Mouse (Mus musculus): ENCODE results near the gene Slc17a2. TPM values are rescaled to one million over a fixed set of nuclear protein-coding genes. Genes with fewer than 3 reads are reported as not detected.

Slc17a2 gene
- polyA plus RNA-seq, 1 experiment from 2014 or later = not detected

- 12% methylated on average over 6 of the region's 6 CpGs for WGBS
- DNase-seq = peak; percentile 82
- no peak for ATAC-seq (ENCODE audit: insufficient read depth)
- H3K4me2 ChIP-seq = no peak overlapping the region
- no peaks in the 10 kb centered on the region for H3K4me1 ChIP-seq (ENCODE audit: insufficient read depth)
- no peaks in the 10 kb centered on the region for H3K36me3 ChIP-seq (ENCODE audit: insufficient read depth)
- no peaks in the 10 kb centered on the region for H3K9me3 ChIP-seq (ENCODE audit: low read depth, low read length)
- TF ChIP-seq CTCF (IDR thresholded peaks at IDR 0.05; ENCODE audit: low read depth) = peak; percentile 75
- H3K9ac ChIP-seq = no peak overlapping the region
- H3K4me3 ChIP-seq (ENCODE audit: low read depth, low read length) = no peak overlapping the region
- H3K27me3 ChIP-seq (ENCODE audit: insufficient read depth, low read length) = no peaks in the 10 kb centered on the region
- no peak overlapping the region for H3K27ac ChIP-seq (ENCODE audit: low read depth)
Observed at GRCm38 (mm10) chr13:23833053-23833452, 26.3 kb downstream of the Slc17a2 start.

GRCm38 (mm10) chr13:23834836-23835235 lies 28.0 kb downstream of the Slc17a2 start:
- no peaks in the 10 kb centered on the region for H3K27me3 ChIP-seq (ENCODE audit: insufficient read depth, low read length)
- H3K4me3 ChIP-seq (ENCODE audit: low read depth, low read length) = no peak overlapping the region
- no peak overlapping the region for H3K9ac ChIP-seq
- no peaks in the 10 kb centered on the region for H3K9me3 ChIP-seq (ENCODE audit: low read depth, low read length)
- H3K4me2 ChIP-seq = no peak overlapping the region
- H3K36me3 ChIP-seq (ENCODE audit: insufficient read depth) = no peaks in the 10 kb centered on the region
- no peak for TF ChIP-seq CTCF (IDR thresholded peaks at IDR 0.05; ENCODE audit: low read depth)
- no peak for DNase-seq
- ATAC-seq (ENCODE audit: insufficient read depth) = no peak
- no peak overlapping the region for H3K27ac ChIP-seq (ENCODE audit: low read depth)
- WGBS = 85% methylated on average over 5 of the region's 5 CpGs
- H3K4me1 ChIP-seq (ENCODE audit: insufficient read depth) = no peaks in the 10 kb centered on the region

- ATAC-seq (ENCODE audit: insufficient read depth) = no peak
- 87% methylated on average over 5 of the region's 5 CpGs for WGBS
- no peak for TF ChIP-seq CTCF (IDR thresholded peaks at IDR 0.05; ENCODE audit: low read depth)
Observed at GRCm38 (mm10) chr13:23836630-23837029, 29.8 kb downstream of the Slc17a2 start.

GRCm38 (mm10) chr13:23839308-23839707 lies 32.5 kb downstream of the Slc17a2 start, which contains the start of gene Slc17a3:
Gene Slc17a3, plus strand, starts transcription at chr13:23839434.
- no peaks in the 10 kb centered on the region for H3K36me3 ChIP-seq (ENCODE audit: insufficient read depth)
- H3K9ac ChIP-seq = no peak within 1 kb of the TSS
- 67% methylated on average over 2 of the region's 2 CpGs for WGBS
- no peak within 1 kb of the TSS for H3K4me3 ChIP-seq (ENCODE audit: low read depth, low read length)
- no peaks in the 10 kb centered on the region for H3K9me3 ChIP-seq (ENCODE audit: low read depth, low read length)
- ATAC-seq (ENCODE audit: insufficient read depth) = no peak
- H3K27ac ChIP-seq (ENCODE audit: low read depth) = no peak within 1 kb of the TSS
- TF ChIP-seq CTCF (IDR thresholded peaks at IDR 0.05; ENCODE audit: low read depth) = no peak
- H3K4me2 ChIP-seq = no peak within 1 kb of the TSS
- DNase-seq = no peak
- H3K4me1 ChIP-seq (ENCODE audit: insufficient read depth) = no peaks in the 10 kb centered on the region
- no peaks in the 10 kb centered on the region for H3K27me3 ChIP-seq (ENCODE audit: insufficient read depth, low read length)

More at GRCm38 (mm10) chr13:23836630-23837029, 29.8 kb downstream of the Slc17a2 start:
- Histone ChIP-seq H3K9ac (no peak overlapping the region), H3K9me3 (ENCODE audit: low read depth, low read length) (no peaks in the 10 kb centered on the region), H3K27ac (ENCODE audit: low read depth) (no peak overlapping the region), H3K27me3 (ENCODE audit: insufficient read depth, low read length) (no peaks in the 10 kb centered on the region), H3K4me3 (ENCODE audit: low read depth, low read length) (no peak overlapping the region), H3K36me3 (ENCODE audit: insufficient read depth) (no peaks in the 10 kb centered on the region), H3K4me2 (no peak overlapping the region), H3K4me1 (ENCODE audit: insufficient read depth) (no peaks in the 10 kb centered on the region)
- no peak for DNase-seq

- Histone ChIP-seq H3K4me1 (ENCODE audit: insufficient read depth) (no peaks in the 10 kb centered on the region), H3K9ac (no peak overlapping the region), H3K36me3 (ENCODE audit: insufficient read depth) (no peaks in the 10 kb centered on the region), H3K9me3 (ENCODE audit: low read depth, low read length) (no peaks in the 10 kb centered on the region), H3K4me3 (ENCODE audit: low read depth, low read length) (no peak overlapping the region), H3K27me3 (ENCODE audit: insufficient read depth, low read length) (no peaks in the 10 kb centered on the region), H3K27ac (ENCODE audit: low read depth) (no peak overlapping the region), H3K4me2 (no peak overlapping the region)
- TF ChIP-seq CTCF (IDR thresholded peaks at IDR 0.05; ENCODE audit: low read depth) = no peak
- ATAC-seq (ENCODE audit: insufficient read depth) (no peak), DNase-seq (no peak)
- 81% methylated on average over 4 of the region's 4 CpGs for WGBS
Observed at GRCm38 (mm10) chr13:23845851-23846250, 39.1 kb downstream of the Slc17a2 start.

- TF ChIP-seq CTCF (IDR thresholded peaks at IDR 0.05; ENCODE audit: low read depth) = no peak
- H3K4me1 ChIP-seq (ENCODE audit: insufficient read depth) = no peaks in the 10 kb centered on the region
- no peaks in the 10 kb centered on the region for H3K9me3 ChIP-seq (ENCODE audit: low read depth, low read length)
- H3K4me2 ChIP-seq = no peak overlapping the region
- no peak overlapping the region for H3K27ac ChIP-seq (ENCODE audit: low read depth)
- H3K9ac ChIP-seq = no peak overlapping the region
- H3K36me3 ChIP-seq (ENCODE audit: insufficient read depth) = no peaks in the 10 kb centered on the region
- DNase-seq (no peak), ATAC-seq (ENCODE audit: insufficient read depth) (no peak)
- 65% methylated on average over 2 of the region's 2 CpGs for WGBS
- H3K27me3 ChIP-seq (ENCODE audit: insufficient read depth, low read length) = no peaks in the 10 kb centered on the region
- H3K4me3 ChIP-seq (ENCODE audit: low read depth, low read length) = no peak overlapping the region
Observed at GRCm38 (mm10) chr13:23849299-23849698, 42.5 kb downstream of the Slc17a2 start.

GRCm38 (mm10) chr13:23856401-23856800 lies 49.6 kb downstream of the Slc17a2 start:
- 56% methylated on average over 3 of the region's 3 CpGs for WGBS
- Histone ChIP-seq H3K9me3 (ENCODE audit: low read depth, low read length) (no peaks in the 10 kb centered on the region), H3K4me2 (no peak overlapping the region), H3K27me3 (ENCODE audit: insufficient read depth, low read length) (no peaks in the 10 kb centered on the region), H3K27ac (ENCODE audit: low read depth) (no peak overlapping the region), H3K36me3 (ENCODE audit: insufficient read depth) (no peaks in the 10 kb centered on the region), H3K4me3 (ENCODE audit: low read depth, low read length) (no peak overlapping the region), H3K9ac (no peak overlapping the region), H3K4me1 (ENCODE audit: insufficient read depth) (no peaks in the 10 kb centered on the region)
- TF ChIP-seq CTCF (IDR thresholded peaks at IDR 0.05; ENCODE audit: low read depth) = no peak
- no peak for DNase-seq
- ATAC-seq (ENCODE audit: insufficient read depth) = no peak

GRCm38 (mm10) chr13:23861815-23862214 lies 55.0 kb downstream of the Slc17a2 start:
- Histone ChIP-seq H3K4me2 (no peak overlapping the region), H3K4me1 (ENCODE audit: insufficient read depth) (peaks cover 7% of the 10 kb centered on the region; the same call in 1 of the 2 replicates), H3K27me3 (ENCODE audit: insufficient read depth, low read length) (no peaks in the 10 kb centered on the region), H3K9me3 (ENCODE audit: low read depth, low read length) (no peaks in the 10 kb centered on the region), H3K4me3 (ENCODE audit: low read depth, low read length) (no peak overlapping the region), H3K9ac (no peak overlapping the region), H3K36me3 (ENCODE audit: insufficient read depth) (no peaks in the 10 kb centered on the region), H3K27ac (ENCODE audit: low read depth) (no peak overlapping the region)
- ATAC-seq (ENCODE audit: insufficient read depth) (no peak), DNase-seq (no peak)
- TF ChIP-seq CTCF (IDR thresholded peaks at IDR 0.05; ENCODE audit: low read depth) = no peak

Data from lung, embryonic 14.5 days (tissue).